Mouse (Mus musculus) gastrocnemius, postnatal 14 days (tissue): ENCODE results near the gene Ldah. TPM values are rescaled to one million over a fixed set of nuclear protein-coding genes. Genes with fewer than 3 reads are reported as not detected.
"Not testable (repeated sequence)": the region's sequence is repeated elsewhere in the genome, so short reads cannot be mapped to it uniquely, and the experiment has no call there.

Source experiments
- DNase-seq: peaks from one replicate; pipeline ENCODE4 v3.0.0; 2021; ENCODE audit warnings: mixed read lengths
- intact Hi-C: fragments of 180-260 bp; cut with DNase I; formaldehyde crosslinking; loops from one replicate; pipeline ENCODE4 v1.15.1; 2025; ENCODE audit warnings: low total_unique reads
- long read RNA-seq, 2 experiments: library from polyadenylated mRNA; stranded (forward); transcript quantifications; one replicate each; pipeline ENCODE4 v2.0.0; 2021
- total RNA-seq, 2 experiments: library from RNA; stranded (reverse); gene quantifications; 2 replicates each; pipeline ENCODE4 v1.2.3; 2021

Gene Ldah
- 10 to 100 TPM in 1 of 2 experiments, 1 to 10 TPM in 1; 9.8 to 10.6 TPM for total RNA-seq
- long read RNA-seq, experiment 1, partial matches to known transcripts: 0 of 7 reads
- long read RNA-seq, experiment 1, other reads (novel, unspliced or antisense): 5 of 7 reads
- long read RNA-seq, experiment 2, partial matches to known transcripts: 0 of 7 reads
- long read RNA-seq, experiment 2, other reads (novel, unspliced or antisense): 6 of 7 reads

GRCm38 (mm10) chr12:8207978-8208403 is at the start of gene Ldah:
Gene Ldah, plus strand, starts transcription at chr12:8208107.
- intact Hi-C loops: no loop called here
- DNase-seq: peak; percentile 84

GRCm38 (mm10) chr12:8167743-8168142 is 40.2 kb upstream of the Ldah start:
- DNase-seq: no peak
- intact Hi-C loops: no loop called here

GRCm38 (mm10) chr12:8180921-8181320 is 27.0 kb upstream of the Ldah start:
- intact Hi-C loops: no loop called here
- no peak for DNase-seq

- no peak for DNase-seq
- intact Hi-C loops: no loop called here
Observed at GRCm38 (mm10) chr12:8181744-8182143, 26.2 kb upstream of the Ldah start.

GRCm38 (mm10) chr12:8184518-8184917 is 23.4 kb upstream of the Ldah start:
- DNase-seq: no peak
- intact Hi-C loops: no loop called here

- DNase-seq: no peak
- intact Hi-C loops: no loop called here
Observed at GRCm38 (mm10) chr12:8188161-8188560, 19.7 kb upstream of the Ldah start.

- intact Hi-C loops, DNase-seq: not testable (repeated sequence)
Observed at GRCm38 (mm10) chr12:8188796-8189535, 18.9 kb upstream of the Ldah start.

- intact Hi-C loops: no loop called here
- DNase-seq: no peak
Observed at GRCm38 (mm10) chr12:8189722-8190121, 18.2 kb upstream of the Ldah start.

GRCm38 (mm10) chr12:8205721-8206120 is 2.2 kb upstream of the Ldah start:
- DNase-seq: no peak
- intact Hi-C loops: no loop called here

- intact Hi-C loops: no loop called here
- no peak for DNase-seq
Observed at GRCm38 (mm10) chr12:8207578-8207977, 329 bp upstream of the Ldah start.

GRCm38 (mm10) chr12:8216392-8217280 is 8.7 kb downstream of the Ldah start:
- intact Hi-C loops: loop anchor here (10.0 kb wide), 1 partner anchor 78 kb away; no protein-coding TSS in a partner anchor
- DNase-seq: no peak

GRCm38 (mm10) chr12:8223036-8223435 is 15.1 kb downstream of the Ldah start:
- intact Hi-C loops: no loop called here
- no peak for DNase-seq

- intact Hi-C loops: no loop called here
- DNase-seq: no peak
Observed at GRCm38 (mm10) chr12:8231101-8231500, 23.2 kb downstream of the Ldah start.

GRCm38 (mm10) chr12:8232679-8233078 is 24.8 kb downstream of the Ldah start:
- intact Hi-C loops: no loop called here
- no peak for DNase-seq

GRCm38 (mm10) chr12:8242181-8242580 is 34.3 kb downstream of the Ldah start:
- no peak for DNase-seq
- intact Hi-C loops: no loop called here

GRCm38 (mm10) chr12:8244746-8245145 is 36.8 kb downstream of the Ldah start:
- no peak for DNase-seq
- intact Hi-C loops: no loop called here

- no peak for DNase-seq
- intact Hi-C loops: no loop called here
Observed at GRCm38 (mm10) chr12:8260297-8260696, 52.4 kb downstream of the Ldah start.

GRCm38 (mm10) chr12:8266311-8266710 is 58.4 kb downstream of the Ldah start:
- intact Hi-C loops: no loop called here
- DNase-seq: no peak

- intact Hi-C loops: no loop called here
Observed at GRCm38 (mm10) chr12:8269627-8270026, 61.7 kb downstream of the Ldah start.

GRCm38 (mm10) chr12:8271405-8271804 is 63.5 kb downstream of the Ldah start:
- no peak for DNase-seq
- intact Hi-C loops: no loop called here

More at GRCm38 (mm10) chr12:8269627-8270026, 61.7 kb downstream of the Ldah start:
- no peak for DNase-seq
